In the genomic region with DNA sequence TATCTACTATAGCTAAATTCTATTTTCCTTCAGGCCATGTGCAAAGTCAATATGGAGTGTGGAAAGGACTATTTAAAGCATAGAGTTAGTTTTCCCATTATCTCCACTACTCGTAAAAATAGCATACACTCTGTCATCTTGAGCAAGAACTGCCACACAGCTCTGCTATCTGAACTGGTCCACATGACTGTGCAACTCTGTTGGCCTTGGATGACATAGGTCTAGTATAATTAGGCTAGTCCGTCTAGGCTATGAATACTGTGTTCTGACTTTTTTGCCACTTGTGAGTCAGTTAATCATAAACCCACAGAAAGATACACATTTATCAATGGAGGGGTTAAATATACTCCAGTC, we compare ENCODE assay signal across 17 mouse cellular contexts. TPM values are rescaled to one million over a fixed set of nuclear protein-coding genes. Genes with fewer than 3 reads are reported as not detected.
DNase-seq lines count a peak whose midpoint lies in the region; ATAC-seq and TF ChIP-seq lines count a peak whose summit lies in the region.
"Had no signal": no experiment of that assay in that cellular context is flagged by ENCODE, and none has a peak within 500 bp of the region (broad histone marks: within the 10 kb centered on the region; RNA-seq: fewer than 3 reads in every experiment).

No protein-coding gene starts in this region.

- no peaks in the 10 kb centered on the region for H3K27me3 ChIP-seq in forebrain, postnatal 0 days (ENCODE audit: insufficient read depth, low read length)
- H3K27me3 ChIP-seq in forebrain, embryonic 15.5 days, result no peaks in the 10 kb centered on the region
- no peaks in the 10 kb centered on the region for H3K27me3 ChIP-seq in heart, embryonic 12.5 days (replicated peaks)
- H3K27me3 ChIP-seq in liver, embryonic 12.5 days (replicated peaks), result peaks cover 22% of the 10 kb centered on the region
- H3K27me3 ChIP-seq: limb, embryonic 15.5 days; midbrain, embryonic 13.5 days had no signal

- WGBS in forebrain, postnatal 0 days, result 76% methylated on average over 2 of the region's 2 CpGs
- 77% methylated on average over 2 of the region's 2 CpGs for WGBS in forebrain, embryonic 15.5 days
- WGBS in heart, embryonic 12.5 days, result 14% methylated on average over 2 of the region's 2 CpGs
- 21% methylated on average over 2 of the region's 2 CpGs for WGBS in liver, embryonic 12.5 days (ENCODE audit: insufficient replicate concordance)
- 65% methylated on average over 2 of the region's 2 CpGs for WGBS in lung, adult 2 months

- no peaks in the 10 kb centered on the region for H3K36me3 ChIP-seq in forebrain, postnatal 0 days (ENCODE audit: insufficient read depth)
- H3K36me3 ChIP-seq in forebrain, embryonic 15.5 days, result no peaks in the 10 kb centered on the region
- H3K36me3 ChIP-seq in heart, embryonic 12.5 days, result no peaks in the 10 kb centered on the region
- H3K36me3 ChIP-seq in liver, embryonic 12.5 days, result no peaks in the 10 kb centered on the region
- H3K36me3 ChIP-seq: limb, embryonic 15.5 days; midbrain, embryonic 13.5 days had no signal

- no peak for TF ChIP-seq POLR2A in lung, adult 2 months (IDR thresholded peaks at IDR 0.05; ENCODE audit: borderline replicate concordance, extremely low read depth, low read depth, low read length)

- no peak for DNase-seq in forebrain, postnatal 0 days
- DNase-seq in 416B (ENCODE audit: low read depth), result peak; percentile 76
- DNase-seq in lung, adult 2 months, result no peak
- DNase-seq in kidney, postnatal 10 days, result no peak
- no peak for DNase-seq in urinary bladder, postnatal 4 days (ENCODE audit: low spot score in 2 of 2)
- DNase-seq: B cell, adult 2 months; cerebellum, adult 11 months; gastrocnemius, postnatal 14 days; thymus, adult 2 months had no signal

- H3K4me1 ChIP-seq in forebrain, postnatal 0 days (ENCODE audit: insufficient read depth), result no peaks in the 10 kb centered on the region
- H3K4me1 ChIP-seq in forebrain, embryonic 15.5 days, result no peaks in the 10 kb centered on the region
- H3K4me1 ChIP-seq in heart, embryonic 12.5 days (replicated peaks), result peaks cover 20% of the 10 kb centered on the region
- H3K4me1 ChIP-seq in liver, embryonic 12.5 days, result no peaks in the 10 kb centered on the region
- no peaks in the 10 kb centered on the region for H3K4me1 ChIP-seq in lung, adult 2 months (ENCODE audit: control insufficient read depth, insufficient read depth, low read length)
- H3K4me1 ChIP-seq: limb, embryonic 15.5 days; midbrain, embryonic 13.5 days had no signal

- no peak overlapping the region for H3K9ac ChIP-seq in forebrain, postnatal 0 days
- H3K9ac ChIP-seq in forebrain, embryonic 15.5 days (replicated peaks), result no peak overlapping the region
- no peak overlapping the region for H3K9ac ChIP-seq in heart, embryonic 12.5 days
- H3K9ac ChIP-seq in liver, embryonic 12.5 days, result no peak overlapping the region
- H3K9ac ChIP-seq: limb, embryonic 15.5 days; midbrain, embryonic 13.5 days had no signal

- no peak overlapping the region for H3K4me3 ChIP-seq in forebrain, postnatal 0 days (ENCODE audit: low read depth, low read length)
- no peak overlapping the region for H3K4me3 ChIP-seq in forebrain, embryonic 15.5 days
- no peak overlapping the region for H3K4me3 ChIP-seq in heart, embryonic 12.5 days
- H3K4me3 ChIP-seq in liver, embryonic 12.5 days, result no peak overlapping the region
- no peak overlapping the region for H3K4me3 ChIP-seq in lung, adult 2 months (replicated peaks; ENCODE audit: extremely low read depth, low read depth, low read length)
- H3K4me3 ChIP-seq: limb, embryonic 15.5 days; midbrain, embryonic 13.5 days had no signal

- no peaks in the 10 kb centered on the region for H3K9me3 ChIP-seq in forebrain, postnatal 0 days (ENCODE audit: low read length)
- no peaks in the 10 kb centered on the region for H3K9me3 ChIP-seq in forebrain, embryonic 15.5 days
- H3K9me3 ChIP-seq in heart, embryonic 12.5 days (replicated peaks), result no peaks in the 10 kb centered on the region
- H3K9me3 ChIP-seq in liver, embryonic 12.5 days (replicated peaks), result no peaks in the 10 kb centered on the region
- H3K9me3 ChIP-seq: limb, embryonic 15.5 days; midbrain, embryonic 13.5 days had no signal

- TF ChIP-seq CTCF in forebrain, postnatal 0 days (IDR thresholded peaks at IDR 0.05; ENCODE audit: low read depth), result no peak
- TF ChIP-seq CTCF in lung, adult 2 months (IDR thresholded peaks at IDR 0.05; ENCODE audit: insufficient read depth, low read length), result no peak

- no peak overlapping the region for H3K27ac ChIP-seq in forebrain, postnatal 0 days (ENCODE audit: low read depth, low read length)
- no peak overlapping the region for H3K27ac ChIP-seq in forebrain, embryonic 15.5 days (replicated peaks)
- peak overlapping the region; percentile 89 for H3K27ac ChIP-seq in heart, embryonic 12.5 days (ENCODE audit: poor library complexity, severe bottlenecking)
- no peak overlapping the region for H3K27ac ChIP-seq in liver, embryonic 12.5 days
- H3K27ac ChIP-seq: hindbrain, postnatal 0 days; kidney, postnatal 0 days; limb, embryonic 15.5 days; midbrain, embryonic 13.5 days had no signal

- 0 out of 2 replicates have a peak, but pooled peaks have one; percentile 34 for ATAC-seq in forebrain, postnatal 0 days
- ATAC-seq in forebrain, embryonic 15.5 days (replicated peaks), result no peak
- peak; percentile 63 for ATAC-seq in heart, embryonic 12.5 days (ENCODE audit: insufficient number of reproducible peaks, low FRiP score)
- ATAC-seq in liver, embryonic 12.5 days, result 0 out of 2 replicates have a peak, but pooled peaks have one; percentile 35
- ATAC-seq: activated CD4-positive, CD25-positive, alpha-beta regulatory T cell, adult 4 months; hindbrain, postnatal 0 days; midbrain, embryonic 13.5 days had no signal

- H3K4me2 ChIP-seq in forebrain, postnatal 0 days (ENCODE audit: low read depth), result no peak overlapping the region
- H3K4me2 ChIP-seq in forebrain, embryonic 15.5 days (replicated peaks), result no peak overlapping the region
- no peak overlapping the region for H3K4me2 ChIP-seq in heart, embryonic 12.5 days
- H3K4me2 ChIP-seq in liver, embryonic 12.5 days, result no peak overlapping the region
- H3K4me2 ChIP-seq: limb, embryonic 15.5 days; midbrain, embryonic 13.5 days had no signal

RNA-seq across cellular contexts. Expression of gene Tec, which starts 14.1 kb away (rescaled TPM):
- 4.0 and 6.9 TPM in 2 replicates for total RNA-seq in forebrain, postnatal 0 days (2014; rRNA removed)
- 2.1 and 2.5 TPM in 2 replicates for polyA plus RNA-seq in forebrain, postnatal 0 days (2015; fragmentation: Nextera tagmentation; extraction: Ambion mirVana)
- 3.5 and 3.7 TPM in 2 replicates for polyA plus RNA-seq in forebrain, embryonic 15.5 days (2015; fragmentation: Nextera tagmentation; extraction: Ambion mirVana)
- polyA plus RNA-seq in heart, embryonic 12.5 days (2016; fragmentation: Nextera tagmentation; extraction: Ambion mirVana), result 17.1 TPM in 2 replicates
- polyA plus RNA-seq in liver, embryonic 12.5 days (2016; fragmentation: Nextera tagmentation; extraction: Ambion mirVana), result 5.3 and 7.3 TPM in 2 replicates
- 3.0 and 4.2 TPM in 2 replicates for polyA plus RNA-seq in lung, adult 2 months (2012; rRNA removed)

RNA-seq across cellular contexts. Expression of gene Slain2, which starts 31.7 kb away (rescaled TPM):
- total RNA-seq in forebrain, postnatal 0 days (2014; rRNA removed), result 43.4 and 48.2 TPM in 2 replicates
- 11.3 and 12.7 TPM in 2 replicates for polyA plus RNA-seq in forebrain, postnatal 0 days (2015; fragmentation: Nextera tagmentation; extraction: Ambion mirVana)
- polyA plus RNA-seq in forebrain, embryonic 15.5 days (2015; fragmentation: Nextera tagmentation; extraction: Ambion mirVana), result 17.9 and 18.4 TPM in 2 replicates
- 31.4 and 32.6 TPM in 2 replicates for polyA plus RNA-seq in heart, embryonic 12.5 days (2016; fragmentation: Nextera tagmentation; extraction: Ambion mirVana)
- polyA plus RNA-seq in liver, embryonic 12.5 days (2016; fragmentation: Nextera tagmentation; extraction: Ambion mirVana), result 13.4 and 14.1 TPM in 2 replicates
- 21.9 and 35.1 TPM in 2 replicates for polyA plus RNA-seq in lung, adult 2 months (2012; rRNA removed)
